Mouse (Mus musculus) common myeloid progenitor, adult 5-6 weeks (primary cell): ENCODE results near the gene Cdr2. TPM values are rescaled to one million over a fixed set of nuclear protein-coding genes. Genes with fewer than 3 reads are reported as not detected.
A peak's percentile ranks its signal among the peaks of the same experiment; 100 is the strongest.
"Not testable (repeated sequence)": the region's sequence is repeated elsewhere in the genome, so short reads cannot be mapped to it uniquely, and the experiment has no call there.

ENCODE experiments used
- ATAC-seq: replicated peaks from 2 replicates; pipeline ENCODE4 v1.8.0; 2016; ENCODE audit warnings: low read depth, mild to moderate bottlenecking, moderate TSS enrichment, inconsistent platforms; ENCODE audit not compliant: poor library complexity, severe bottlenecking
- total RNA-seq: library from RNA; stranded (forward); fragments of 200-1000, 187-1606 nt; gene quantifications from 2 replicates; pipeline ENCODE4 v1.2.3, GENCODE M21; 2017

Gene Cdr2
- 10.5 and 13.4 TPM in 2 replicates for total RNA-seq

- ATAC-seq = peak; percentile 97
These were observed at the start of gene Cdr2, which contains the start of gene Mfsd13b for GRCm38 (mm10) chr7:120982200-120982841. Gene Cdr2 (minus strand): TSS chr7:120982312. Gene Mfsd13b (plus strand): TSS chr7:120982509.

GRCm38 (mm10) chr7:121029947-121030346, 47.8 kb upstream of the Cdr2 start:
- not testable (repeated sequence) for ATAC-seq

GRCm38 (mm10) chr7:121026300-121026699, 44.2 kb upstream of the Cdr2 start:
- no peak for ATAC-seq

GRCm38 (mm10) chr7:121025221-121026008, 43.3 kb upstream of the Cdr2 start:
- ATAC-seq = no peak

- ATAC-seq = peak; percentile 42; the same call in 1 of the 2 replicates
These were observed 38.2 kb upstream of the Cdr2 start for GRCm38 (mm10) chr7:121020277-121020676.

- peak; percentile 32; the same call in 1 of the 2 replicates for ATAC-seq
These were observed 36.7 kb upstream of the Cdr2 start for GRCm38 (mm10) chr7:121018778-121019177.

GRCm38 (mm10) chr7:121014486-121014885, 32.4 kb upstream of the Cdr2 start:
- ATAC-seq = no peak

- no peak for ATAC-seq
These were observed 29.9 kb upstream of the Cdr2 start for GRCm38 (mm10) chr7:121011794-121012689.

- ATAC-seq = no peak
These were observed 21.8 kb upstream of the Cdr2 start for GRCm38 (mm10) chr7:121003793-121004418.

- ATAC-seq = no peak
These were observed 20.4 kb upstream of the Cdr2 start for GRCm38 (mm10) chr7:121002407-121002928.

- no peak for ATAC-seq
These were observed 19.8 kb upstream of the Cdr2 start for GRCm38 (mm10) chr7:121001879-121002278.

- ATAC-seq = no peak
These were observed 18.1 kb upstream of the Cdr2 start for GRCm38 (mm10) chr7:121000065-121000822.

GRCm38 (mm10) chr7:120999021-120999530, 17.0 kb upstream of the Cdr2 start:
- no peak for ATAC-seq

GRCm38 (mm10) chr7:120991191-120991590, 9.1 kb upstream of the Cdr2 start:
- no peak for ATAC-seq

GRCm38 (mm10) chr7:120982968-120983367, 856 bp upstream of the Cdr2 start:
- 0 out of 2 replicates have a peak, but pooled peaks have one; percentile 4 for ATAC-seq

- ATAC-seq = peak; percentile 12; the same call in 1 of the 2 replicates
These were observed 884 bp downstream of the Cdr2 start for GRCm38 (mm10) chr7:120980931-120981924.

GRCm38 (mm10) chr7:120980041-120980440, 2.1 kb downstream of the Cdr2 start:
- ATAC-seq = no peak
